Mouse (Mus musculus): ENCODE measurements around the gene Tef.
A peak's percentile ranks its signal among the peaks of the same experiment; 100 is the strongest.

The Tef gene

GRCm38 (mm10) chr15:81800391-81800790 is 1.8 kb upstream of the Tef start:
- no peak for DNase-seq (ENCODE audit: low spot score)

- DNase-seq (ENCODE audit: low spot score): peak; percentile 64
Measured at GRCm38 (mm10) chr15:81802941-81803351, 725 bp downstream of the Tef start.

GRCm38 (mm10) chr15:81803425-81803951 is 1.3 kb downstream of the Tef start:
- no peak for DNase-seq (ENCODE audit: low spot score)

- DNase-seq (ENCODE audit: low spot score): no peak
Measured at GRCm38 (mm10) chr15:81804172-81804571, 2.0 kb downstream of the Tef start.

- no peak for DNase-seq (ENCODE audit: low spot score)
Measured at GRCm38 (mm10) chr15:81804883-81805282, 2.7 kb downstream of the Tef start.

- DNase-seq (ENCODE audit: low spot score): no peak
Measured at GRCm38 (mm10) chr15:81805624-81806023, 3.4 kb downstream of the Tef start.

GRCm38 (mm10) chr15:81806621-81807404 is 4.6 kb downstream of the Tef start:
- DNase-seq (ENCODE audit: low spot score): no peak

GRCm38 (mm10) chr15:81808799-81809198 is 6.6 kb downstream of the Tef start:
- DNase-seq (ENCODE audit: low spot score): no peak

GRCm38 (mm10) chr15:81809550-81809949 is 7.3 kb downstream of the Tef start:
- DNase-seq (ENCODE audit: low spot score): no peak

- DNase-seq (ENCODE audit: low spot score): peak; percentile 76
Measured at GRCm38 (mm10) chr15:81810150-81810549, 7.9 kb downstream of the Tef start.

GRCm38 (mm10) chr15:81810671-81811598 is 8.7 kb downstream of the Tef start:
- DNase-seq (ENCODE audit: low spot score): peak; percentile 99

- DNase-seq (ENCODE audit: low spot score): no peak
Measured at GRCm38 (mm10) chr15:81811599-81811996, 9.4 kb downstream of the Tef start.

- DNase-seq (ENCODE audit: low spot score): no peak
Measured at GRCm38 (mm10) chr15:81812287-81812686, 10.1 kb downstream of the Tef start.

- no peak for DNase-seq (ENCODE audit: low spot score)
Measured at GRCm38 (mm10) chr15:81812696-81813631, 10.7 kb downstream of the Tef start.

GRCm38 (mm10) chr15:81813986-81814705 is 11.9 kb downstream of the Tef start:
- no peak for DNase-seq (ENCODE audit: low spot score)

GRCm38 (mm10) chr15:81814716-81815370 is 12.6 kb downstream of the Tef start:
- no peak for DNase-seq (ENCODE audit: low spot score)

- no peak for DNase-seq (ENCODE audit: low spot score)
Measured at GRCm38 (mm10) chr15:81818404-81818803, 16.2 kb downstream of the Tef start.

GRCm38 (mm10) chr15:81822631-81823030 is 20.4 kb downstream of the Tef start:
- DNase-seq (ENCODE audit: low spot score): no peak

- DNase-seq (ENCODE audit: low spot score): no peak
Measured at GRCm38 (mm10) chr15:81824832-81825231, 22.6 kb downstream of the Tef start.
